Mouse (Mus musculus) G1E (cell line): ENCODE measurements around the gene Pias4.

Experiments
- CTCF ChIP-seq: IDR thresholded peaks from 2 replicates; pipeline ENCODE4 v1.5.1; 2012; ENCODE audit warnings: low read depth, low read length, inconsistent platforms, mixed read lengths
- GATA2 ChIP-seq: IDR thresholded peaks from 2 replicates; pipeline ENCODE4 v1.6.1; 2012; ENCODE audit warnings: low read depth, low read length, inconsistent platforms, borderline replicate concordance
- POLR2AphosphoS5 ChIP-seq: IDR thresholded peaks from 2 replicates; pipeline ENCODE4 v1.6.1; 2012; ENCODE audit warnings: low read depth, low read length, inconsistent platforms; ENCODE audit not compliant: insufficient replicate concordance
- TAL1 ChIP-seq: conservative IDR thresholded peaks from 2 replicates; pipeline ENCODE4 v1.6.1; 2012; ENCODE audit warnings: low read depth, low read length, inconsistent platforms, mixed read lengths

GRCm38 (mm10) chr10:81138131-81138782 is 29.5 kb downstream of the Pias4 start:
- no peak for TF ChIP-seq TAL1
- TF ChIP-seq GATA2: no peak
- no peak for TF ChIP-seq CTCF
- TF ChIP-seq POLR2AphosphoS5: no peak
